Mouse (Mus musculus): ENCODE data around the gene Tigd4. TPM values are rescaled to one million over a fixed set of nuclear protein-coding genes. Genes with fewer than 3 reads are reported as not detected.
A peak's percentile ranks its signal among the peaks of the same experiment; 100 is the strongest.
"Not testable (repeated sequence)": the region's sequence is repeated elsewhere in the genome, so short reads cannot be mapped to it uniquely, and the experiment has no call there.

Gene Tigd4
- 0.12 and 0.14 TPM in 2 replicates for polyA plus RNA-seq (2016; fragmentation: Nextera tagmentation; extraction: Ambion mirVana)

- Histone ChIP-seq H3K27ac (no peak within 1 kb of the TSS), H3K36me3 (no peaks in the 10 kb centered on the region), H3K9ac (no peak within 1 kb of the TSS), H3K27me3 (peaks cover 2% of the 10 kb centered on the region), H3K9me3 (no peaks in the 10 kb centered on the region), H3K4me2 (replicated peaks) (no peak within 1 kb of the TSS), H3K4me1 (0 out of 2 replicates have a peak, but pooled peaks cover 4% of the 10 kb centered on the region), H3K4me3 (no peak within 1 kb of the TSS)
- no peak for ATAC-seq (ENCODE audit: insufficient number of reproducible peaks, insufficient read depth, low FRiP score, low TSS enrichment)
- WGBS, result 87% methylated on average over 2 of the region's 2 CpGs
Observed at GRCm38 (mm10) chr3:84593274-84593673, at the start of gene Tigd4. Gene Tigd4 (plus strand): TSS chr3:84593574.

GRCm38 (mm10) chr3:84547177-84547576 is 46.2 kb upstream of the Tigd4 start:
- no peaks in the 10 kb centered on the region for H3K36me3 ChIP-seq
- H3K4me3 ChIP-seq, result no peak overlapping the region
- H3K27ac ChIP-seq, result no peak overlapping the region
- ATAC-seq (ENCODE audit: insufficient number of reproducible peaks, insufficient read depth, low FRiP score, low TSS enrichment), result no peak
- H3K4me2 ChIP-seq (replicated peaks), result no peak overlapping the region
- H3K9ac ChIP-seq, result no peak overlapping the region
- 52% methylated on average over 8 of the region's 8 CpGs for WGBS
- no peaks in the 10 kb centered on the region for H3K4me1 ChIP-seq
- no peaks in the 10 kb centered on the region for H3K9me3 ChIP-seq
- H3K27me3 ChIP-seq, result no peaks in the 10 kb centered on the region

GRCm38 (mm10) chr3:84555780-84556179 is 37.6 kb upstream of the Tigd4 start:
- Histone ChIP-seq H3K4me3 (no peak overlapping the region), H3K36me3 (no peaks in the 10 kb centered on the region), H3K4me2 (replicated peaks) (no peak overlapping the region), H3K9ac (no peak overlapping the region), H3K27me3 (no peaks in the 10 kb centered on the region), H3K4me1 (0 out of 2 replicates have a peak, but pooled peaks cover 5% of the 10 kb centered on the region), H3K9me3 (no peaks in the 10 kb centered on the region), H3K27ac (no peak overlapping the region)
- no peak for ATAC-seq (ENCODE audit: insufficient number of reproducible peaks, insufficient read depth, low FRiP score, low TSS enrichment)
- WGBS, result 89% methylated on average over 3 of the region's 3 CpGs

- Histone ChIP-seq H3K4me2 (replicated peaks) (no peak overlapping the region), H3K9ac (no peak overlapping the region), H3K27me3 (no peaks in the 10 kb centered on the region), H3K4me1 (0 out of 2 replicates have a peak, but pooled peaks cover 5% of the 10 kb centered on the region), H3K36me3 (no peaks in the 10 kb centered on the region), H3K4me3 (no peak overlapping the region), H3K27ac (no peak overlapping the region), H3K9me3 (no peaks in the 10 kb centered on the region)
- WGBS, result 95% methylated on average over 3 of the region's 3 CpGs
- ATAC-seq (ENCODE audit: insufficient number of reproducible peaks, insufficient read depth, low FRiP score, low TSS enrichment), result no peak
Observed at GRCm38 (mm10) chr3:84558301-84558700, 35.1 kb upstream of the Tigd4 start.

GRCm38 (mm10) chr3:84562911-84563310 is 30.5 kb upstream of the Tigd4 start:
- not testable (repeated sequence) for H3K9me3 ChIP-seq; H3K4me3 ChIP-seq; H3K4me1 ChIP-seq; H3K27me3 ChIP-seq; ATAC-seq (ENCODE audit: insufficient number of reproducible peaks, insufficient read depth, low FRiP score, low TSS enrichment); H3K4me2 ChIP-seq (replicated peaks); H3K9ac ChIP-seq; H3K36me3 ChIP-seq; H3K27ac ChIP-seq
- WGBS, result 88% methylated on average over 2 of the region's 2 CpGs

GRCm38 (mm10) chr3:84563415-84563814 is 30.0 kb upstream of the Tigd4 start:
- no peaks in the 10 kb centered on the region for H3K9me3 ChIP-seq
- H3K9ac ChIP-seq, result no peak overlapping the region
- no peak overlapping the region for H3K4me2 ChIP-seq (replicated peaks)
- ATAC-seq (ENCODE audit: insufficient number of reproducible peaks, insufficient read depth, low FRiP score, low TSS enrichment), result no peak
- H3K4me3 ChIP-seq, result no peak overlapping the region
- no peaks in the 10 kb centered on the region for H3K36me3 ChIP-seq
- H3K4me1 ChIP-seq, result no peaks in the 10 kb centered on the region
- no peaks in the 10 kb centered on the region for H3K27me3 ChIP-seq
- 90% methylated on average over 4 of the region's 4 CpGs for WGBS
- H3K27ac ChIP-seq, result no peak overlapping the region

GRCm38 (mm10) chr3:84568540-84568939 is 24.8 kb upstream of the Tigd4 start:
- H3K4me1 ChIP-seq, result 0 out of 2 replicates have a peak, but pooled peaks cover 3% of the 10 kb centered on the region
- no peak overlapping the region for H3K27ac ChIP-seq
- H3K36me3 ChIP-seq, result no peaks in the 10 kb centered on the region
- 95% methylated on average over 6 of the region's 6 CpGs for WGBS
- H3K9me3 ChIP-seq, result no peaks in the 10 kb centered on the region
- H3K4me3 ChIP-seq, result no peak overlapping the region
- H3K9ac ChIP-seq, result no peak overlapping the region
- no peak for ATAC-seq (ENCODE audit: insufficient number of reproducible peaks, insufficient read depth, low FRiP score, low TSS enrichment)
- H3K4me2 ChIP-seq (replicated peaks), result no peak overlapping the region
- H3K27me3 ChIP-seq, result no peaks in the 10 kb centered on the region

GRCm38 (mm10) chr3:84569587-84569986 is 23.8 kb upstream of the Tigd4 start:
- Histone ChIP-seq H3K36me3 (no peaks in the 10 kb centered on the region), H3K4me1 (0 out of 2 replicates have a peak, but pooled peaks cover 3% of the 10 kb centered on the region), H3K4me3 (no peak overlapping the region), H3K27ac (no peak overlapping the region), H3K9me3 (no peaks in the 10 kb centered on the region), H3K4me2 (replicated peaks) (no peak overlapping the region), H3K27me3 (no peaks in the 10 kb centered on the region), H3K9ac (no peak overlapping the region)
- no peak for ATAC-seq (ENCODE audit: insufficient number of reproducible peaks, insufficient read depth, low FRiP score, low TSS enrichment)
- 74% methylated on average over 6 of the region's 6 CpGs for WGBS

- Histone ChIP-seq H3K27me3 (no peaks in the 10 kb centered on the region), H3K4me3 (no peak overlapping the region), H3K4me2 (replicated peaks) (no peak overlapping the region), H3K9ac (no peak overlapping the region), H3K9me3 (no peaks in the 10 kb centered on the region), H3K27ac (no peak overlapping the region), H3K4me1 (0 out of 2 replicates have a peak, but pooled peaks cover 3% of the 10 kb centered on the region), H3K36me3 (no peaks in the 10 kb centered on the region)
- WGBS, result 85% methylated on average over 3 of the region's 3 CpGs
- ATAC-seq (ENCODE audit: insufficient number of reproducible peaks, insufficient read depth, low FRiP score, low TSS enrichment), result no peak
Observed at GRCm38 (mm10) chr3:84570501-84570900, 22.9 kb upstream of the Tigd4 start.

- H3K27ac ChIP-seq, result no peak overlapping the region
- H3K9me3 ChIP-seq, result no peaks in the 10 kb centered on the region
- peaks cover 20% of the 10 kb centered on the region for H3K4me1 ChIP-seq
- no peaks in the 10 kb centered on the region for H3K36me3 ChIP-seq
- H3K4me2 ChIP-seq (replicated peaks), result peak overlapping the region; percentile 87
- 58% methylated on average over 4 of the region's 4 CpGs for WGBS
- peak overlapping the region; percentile 75; the same call in 1 of the 2 replicates for H3K4me3 ChIP-seq
- peak overlapping the region; percentile 33; the same call in 1 of the 2 replicates for H3K9ac ChIP-seq
- no peaks in the 10 kb centered on the region for H3K27me3 ChIP-seq
- no peak for ATAC-seq (ENCODE audit: insufficient number of reproducible peaks, insufficient read depth, low FRiP score, low TSS enrichment)
Observed at GRCm38 (mm10) chr3:84580716-84581115, 12.7 kb upstream of the Tigd4 start.

- no peaks in the 10 kb centered on the region for H3K9me3 ChIP-seq
- peak overlapping the region; percentile 87 for H3K9ac ChIP-seq
- peak overlapping the region; percentile 87 for H3K4me2 ChIP-seq (replicated peaks)
- no peak for ATAC-seq (ENCODE audit: insufficient number of reproducible peaks, insufficient read depth, low FRiP score, low TSS enrichment)
- H3K27ac ChIP-seq, result peak overlapping the region; percentile 84; the same call in 1 of the 2 replicates
- no peaks in the 10 kb centered on the region for H3K36me3 ChIP-seq
- H3K4me1 ChIP-seq, result peaks cover 20% of the 10 kb centered on the region
- 0% methylated on average over 4 of the region's 4 CpGs for WGBS
- peak overlapping the region; percentile 75 for H3K4me3 ChIP-seq
- no peaks in the 10 kb centered on the region for H3K27me3 ChIP-seq
Observed at GRCm38 (mm10) chr3:84581696-84582022, 11.7 kb upstream of the Tigd4 start.

- Histone ChIP-seq H3K4me1 (peaks cover 20% of the 10 kb centered on the region), H3K27me3 (no peaks in the 10 kb centered on the region), H3K36me3 (no peaks in the 10 kb centered on the region), H3K9me3 (no peaks in the 10 kb centered on the region), H3K9ac (peak within 1 kb of the TSS; percentile 87), H3K4me2 (replicated peaks) (peak within 1 kb of the TSS; percentile 87), H3K27ac (peak within 1 kb of the TSS; percentile 84), H3K4me3 (peak within 1 kb of the TSS; percentile 75)
- WGBS, result under 1% methylated on average over 60 of the region's 70 CpGs
- peak; percentile 99 for ATAC-seq (ENCODE audit: insufficient number of reproducible peaks, insufficient read depth, low FRiP score, low TSS enrichment)
Observed at GRCm38 (mm10) chr3:84582023-84582912, 11.1 kb upstream of the Tigd4 start, which contains the start of gene Arfip1. Gene Arfip1 (minus strand): TSS chr3:84582625.

All from embryonic facial prominence, embryonic 12.5 days (tissue).